Mouse (Mus musculus): Measurements from ENCODE around the gene Cdkl3. TPM values are rescaled to one million over a fixed set of nuclear protein-coding genes. Genes with fewer than 3 reads are reported as not detected.

Cdkl3 gene
- polyA plus RNA-seq, 1 experiment, result 2.2 TPM

- H3K4me2 ChIP-seq (ENCODE audit: low read depth), result peak overlapping the region; percentile 93
- peak overlapping the region; percentile 76 for H3K4me3 ChIP-seq
- H3K79me2 ChIP-seq (ENCODE audit: control insufficient read depth, insufficient read depth), result peaks cover 32% of the 10 kb centered on the region
- TF ChIP-seq TCF12 (IDR thresholded peaks at IDR 0.05; ENCODE audit: insufficient read depth, poor library complexity, severe bottlenecking) (no peak), MAX (IDR thresholded peaks at IDR 0.05; ENCODE audit: low read depth) (no peak)
- H3K36me3 ChIP-seq (ENCODE audit: control insufficient read depth, insufficient read depth), result no peaks in the 10 kb centered on the region
- H3ac ChIP-seq (ENCODE audit: control insufficient read depth, insufficient read length), result no peak overlapping the region
- no peaks in the 10 kb centered on the region for H3K27me3 ChIP-seq (ENCODE audit: control insufficient read depth, insufficient read depth, insufficient read length)
Observed at GRCm38 (mm10) chr11:52002842-52003504, 1.0 kb upstream of the Cdkl3 start.

GRCm38 (mm10) chr11:52003505-52003771 is 583 bp upstream of the Cdkl3 start:
- TF ChIP-seq CEBPB (IDR thresholded peaks at IDR 0.05; ENCODE audit: insufficient read depth, poor library complexity, severe bottlenecking) (no peak), MAX (IDR thresholded peaks at IDR 0.05; ENCODE audit: low read depth) (no peak), REST (IDR thresholded peaks at IDR 0.05; ENCODE audit: insufficient read depth, insufficient read length) (no peak), POLR2A (IDR thresholded peaks at IDR 0.05; ENCODE audit: insufficient read length, low read depth) (no peak), MYOD1 (IDR thresholded peaks at IDR 0.05; ENCODE audit: control insufficient read depth in 1 of 3, insufficient read length in 2 of 3, low read depth in 2 of 3) (no peak), E2F4 (IDR thresholded peaks at IDR 0.05; ENCODE audit: insufficient read depth) (no peak), TCF12 (IDR thresholded peaks at IDR 0.05; ENCODE audit: insufficient read depth, poor library complexity, severe bottlenecking) (no peak), MYOG (IDR thresholded peaks at IDR 0.05; ENCODE audit: control insufficient read depth in 1 of 3, insufficient read depth in 1 of 3, insufficient read length in 2 of 3, low read depth in 2 of 3) (no peak), USF1 (IDR thresholded peaks at IDR 0.05; ENCODE audit: low read depth) (no peak), SRF (IDR thresholded peaks at IDR 0.05; ENCODE audit: control insufficient read depth, insufficient read length, low read depth) (no peak), TCF3 (IDR thresholded peaks at IDR 0.05; ENCODE audit: insufficient read length, low read depth) (no peak), POLR2AphosphoS2 (IDR thresholded peaks at IDR 0.05; ENCODE audit: insufficient read length, low read depth) (no peak)
- peaks cover 27% of the 10 kb centered on the region for H3K79me2 ChIP-seq (ENCODE audit: control insufficient read depth, insufficient read depth)
- H3K4me3 ChIP-seq, result peak overlapping the region; percentile 76
- H3K36me3 ChIP-seq (ENCODE audit: control insufficient read depth, insufficient read depth), result no peaks in the 10 kb centered on the region
- H3ac ChIP-seq (ENCODE audit: control insufficient read depth, insufficient read length), result peak overlapping the region; percentile 38
- no peaks in the 10 kb centered on the region for H3K27me3 ChIP-seq (ENCODE audit: control insufficient read depth, insufficient read depth, insufficient read length)
- peak overlapping the region; percentile 93 for H3K4me2 ChIP-seq (ENCODE audit: low read depth)

GRCm38 (mm10) chr11:52005586-52005985 is 1.6 kb downstream of the Cdkl3 start:
- H3K4me3 ChIP-seq, result no peak overlapping the region
- H3K79me2 ChIP-seq (ENCODE audit: control insufficient read depth, insufficient read depth), result peaks cover 10% of the 10 kb centered on the region
- no peak for TF ChIP-seq REST (IDR thresholded peaks at IDR 0.05; ENCODE audit: insufficient read depth, insufficient read length)
- no peak for TF ChIP-seq CEBPB (IDR thresholded peaks at IDR 0.05; ENCODE audit: insufficient read depth, poor library complexity, severe bottlenecking)
- no peak for TF ChIP-seq POLR2A (IDR thresholded peaks at IDR 0.05; ENCODE audit: insufficient read length, low read depth)
- TF ChIP-seq SRF (IDR thresholded peaks at IDR 0.05; ENCODE audit: control insufficient read depth, insufficient read length, low read depth), result no peak
- no peak for TF ChIP-seq MYOD1 (IDR thresholded peaks at IDR 0.05; ENCODE audit: control insufficient read depth in 1 of 3, insufficient read length in 2 of 3, low read depth in 2 of 3)
- no peak for TF ChIP-seq MYOG (IDR thresholded peaks at IDR 0.05; ENCODE audit: control insufficient read depth in 1 of 3, insufficient read depth in 1 of 3, insufficient read length in 2 of 3, low read depth in 2 of 3)
- no peak overlapping the region for H3ac ChIP-seq (ENCODE audit: control insufficient read depth, insufficient read length)
- H3K36me3 ChIP-seq (ENCODE audit: control insufficient read depth, insufficient read depth), result no peaks in the 10 kb centered on the region
- H3K27me3 ChIP-seq (ENCODE audit: control insufficient read depth, insufficient read depth, insufficient read length), result no peaks in the 10 kb centered on the region
- H3K4me2 ChIP-seq (ENCODE audit: low read depth), result peak overlapping the region; percentile 72

GRCm38 (mm10) chr11:52011011-52011410 is 7.0 kb downstream of the Cdkl3 start:
- TF ChIP-seq MYOD1 (IDR thresholded peaks at IDR 0.05; ENCODE audit: control insufficient read depth in 1 of 3, insufficient read length in 2 of 3, low read depth in 2 of 3), result no peak
- no peak for TF ChIP-seq SRF (IDR thresholded peaks at IDR 0.05; ENCODE audit: control insufficient read depth, insufficient read length, low read depth)
- TF ChIP-seq REST (IDR thresholded peaks at IDR 0.05; ENCODE audit: insufficient read depth, insufficient read length), result no peak
- TF ChIP-seq USF1 (IDR thresholded peaks at IDR 0.05; ENCODE audit: low read depth), result no peak
- no peak for TF ChIP-seq MAX (IDR thresholded peaks at IDR 0.05; ENCODE audit: low read depth)
- no peak for TF ChIP-seq TCF12 (IDR thresholded peaks at IDR 0.05; ENCODE audit: insufficient read depth, poor library complexity, severe bottlenecking)
- TF ChIP-seq E2F4 (IDR thresholded peaks at IDR 0.05; ENCODE audit: insufficient read depth), result no peak
- no peak for TF ChIP-seq CEBPB (IDR thresholded peaks at IDR 0.05; ENCODE audit: insufficient read depth, poor library complexity, severe bottlenecking)
- TF ChIP-seq TCF3 (IDR thresholded peaks at IDR 0.05; ENCODE audit: insufficient read length, low read depth), result no peak
- no peak for TF ChIP-seq MYOG (IDR thresholded peaks at IDR 0.05; ENCODE audit: control insufficient read depth in 1 of 3, insufficient read depth in 1 of 3, insufficient read length in 2 of 3, low read depth in 2 of 3)
- TF ChIP-seq POLR2AphosphoS2 (IDR thresholded peaks at IDR 0.05; ENCODE audit: insufficient read length, low read depth), result no peak
- no peak for TF ChIP-seq POLR2A (IDR thresholded peaks at IDR 0.05; ENCODE audit: insufficient read length, low read depth)
- H3K36me3 ChIP-seq (ENCODE audit: control insufficient read depth, insufficient read depth), result no peaks in the 10 kb centered on the region
- no peak overlapping the region for H3K4me2 ChIP-seq (ENCODE audit: low read depth)

GRCm38 (mm10) chr11:52011541-52011940 is 7.5 kb downstream of the Cdkl3 start:
- Histone ChIP-seq H3K4me3 (no peak overlapping the region), H3K27me3 (ENCODE audit: control insufficient read depth, insufficient read depth, insufficient read length) (no peaks in the 10 kb centered on the region), H3ac (ENCODE audit: control insufficient read depth, insufficient read length) (no peak overlapping the region), H3K36me3 (ENCODE audit: control insufficient read depth, insufficient read depth) (no peaks in the 10 kb centered on the region), H3K4me2 (ENCODE audit: low read depth) (no peak overlapping the region), H3K79me2 (ENCODE audit: control insufficient read depth, insufficient read depth) (no peaks in the 10 kb centered on the region)
- no peak for TF ChIP-seq SRF (IDR thresholded peaks at IDR 0.05; ENCODE audit: control insufficient read depth, insufficient read length, low read depth)
- no peak for TF ChIP-seq USF1 (IDR thresholded peaks at IDR 0.05; ENCODE audit: low read depth)
- no peak for TF ChIP-seq REST (IDR thresholded peaks at IDR 0.05; ENCODE audit: insufficient read depth, insufficient read length)
- TF ChIP-seq E2F4 (IDR thresholded peaks at IDR 0.05; ENCODE audit: insufficient read depth), result no peak
- no peak for TF ChIP-seq POLR2A (IDR thresholded peaks at IDR 0.05; ENCODE audit: insufficient read length, low read depth)
- TF ChIP-seq CEBPB (IDR thresholded peaks at IDR 0.05; ENCODE audit: insufficient read depth, poor library complexity, severe bottlenecking), result no peak
- TF ChIP-seq MYOG (IDR thresholded peaks at IDR 0.05; ENCODE audit: control insufficient read depth in 1 of 3, insufficient read depth in 1 of 3, insufficient read length in 2 of 3, low read depth in 2 of 3), result no peak
- no peak for TF ChIP-seq MYOD1 (IDR thresholded peaks at IDR 0.05; ENCODE audit: control insufficient read depth in 1 of 3, insufficient read length in 2 of 3, low read depth in 2 of 3)
- TF ChIP-seq TCF12 (IDR thresholded peaks at IDR 0.05; ENCODE audit: insufficient read depth, poor library complexity, severe bottlenecking), result no peak
- TF ChIP-seq POLR2AphosphoS2 (IDR thresholded peaks at IDR 0.05; ENCODE audit: insufficient read length, low read depth), result no peak
- no peak for TF ChIP-seq MAX (IDR thresholded peaks at IDR 0.05; ENCODE audit: low read depth)
- no peak for TF ChIP-seq TCF3 (IDR thresholded peaks at IDR 0.05; ENCODE audit: insufficient read length, low read depth)

More at GRCm38 (mm10) chr11:52011011-52011410, 7.0 kb downstream of the Cdkl3 start:
- no peak overlapping the region for H3K4me3 ChIP-seq
- H3K79me2 ChIP-seq (ENCODE audit: control insufficient read depth, insufficient read depth), result no peaks in the 10 kb centered on the region
- H3ac ChIP-seq (ENCODE audit: control insufficient read depth, insufficient read length), result no peak overlapping the region
- no peaks in the 10 kb centered on the region for H3K27me3 ChIP-seq (ENCODE audit: control insufficient read depth, insufficient read depth, insufficient read length)
